Mouse (Mus musculus): ENCODE measurements around the gene Rfxap. TPM values are rescaled to one million over a fixed set of nuclear protein-coding genes. Genes with fewer than 3 reads are reported as not detected.

The Rfxap gene
- polyA plus RNA-seq, 1 experiment from 2014 or later: 49.5 TPM

DNA sequence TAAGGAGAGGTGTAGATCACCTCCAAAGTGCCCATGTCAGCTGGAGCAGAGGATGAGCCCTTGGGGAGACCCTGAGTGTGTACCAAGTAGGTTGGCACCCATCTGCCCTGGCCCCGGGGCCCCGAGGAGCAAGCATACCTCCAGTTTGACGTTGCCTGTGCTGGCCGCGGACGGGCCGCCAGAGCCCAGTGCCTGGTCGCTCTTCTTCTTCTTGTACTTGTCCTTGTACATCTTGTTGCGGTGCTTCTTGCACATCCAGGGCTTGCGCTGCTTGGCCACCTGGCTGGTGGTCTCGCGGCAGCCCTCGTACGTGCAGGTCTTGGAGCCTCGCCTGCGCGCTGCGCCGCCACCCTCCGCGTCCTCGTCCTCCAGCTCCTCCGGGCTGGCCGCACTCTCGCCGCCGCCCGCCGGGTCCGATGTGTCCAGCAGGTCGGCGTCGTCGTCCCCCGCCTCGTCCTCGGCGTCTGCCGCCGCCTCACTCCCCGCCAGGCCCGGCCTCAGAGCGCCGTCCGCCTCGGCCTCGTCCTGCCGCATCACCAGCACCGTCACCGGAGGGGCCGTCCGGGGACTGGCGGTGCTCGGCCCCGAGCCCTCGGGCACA is 430 bp downstream of the Rfxap start:
- Histone ChIP-seq H3K36me3 (ENCODE audit: control insufficient read depth, insufficient read depth, low read length) (peaks cover 9% of the 10 kb centered on the region), H3K27me3 (ENCODE audit: control insufficient read depth, insufficient read depth, low read length) (no peaks in the 10 kb centered on the region; the same call in 1 of the 2 replicates), H3K4me1 (ENCODE audit: control insufficient read depth, insufficient read depth, low read length) (peaks cover 16% of the 10 kb centered on the region), H3K27ac (ENCODE audit: low read depth, low read length) (peak overlapping the region; percentile 82), H3K9me3 (ENCODE audit: control insufficient read depth, low read length) (no peaks in the 10 kb centered on the region), H3K9ac (ENCODE audit: low read length) (peak overlapping the region; percentile 92), H3K4me3 (ENCODE audit: low read depth, low read length) (peak overlapping the region; percentile 86), H3K4me2 (peak overlapping the region; percentile 98)
- peak; percentile 84 for ATAC-seq (ENCODE audit: low FRiP score)
- no peak for DNase-seq (ENCODE audit: low spot score, missing footprints)
- WGBS: under 1% methylated on average over 56 of the region's 56 CpGs

DNA sequence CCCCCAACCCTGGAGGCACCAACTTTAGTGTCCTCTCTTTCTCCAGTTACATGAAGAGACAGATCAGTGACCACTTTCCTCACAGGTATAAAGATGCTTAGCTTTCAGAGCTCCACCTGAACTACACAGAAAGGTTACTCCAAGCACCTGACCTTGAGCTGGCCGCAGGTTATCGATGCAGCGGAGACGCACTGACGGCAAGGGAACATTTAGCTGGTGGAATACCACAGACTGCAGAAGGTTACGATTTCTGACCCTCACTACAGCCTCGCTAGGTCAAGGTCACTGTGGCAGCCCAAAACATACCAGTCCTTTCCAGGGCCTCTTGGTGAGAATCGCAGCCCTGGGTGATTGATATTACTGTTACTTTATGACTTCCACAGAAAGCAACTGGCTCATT is 3.9 kb downstream of the Rfxap start:
- H3K9me3 ChIP-seq (ENCODE audit: control insufficient read depth, low read length): no peaks in the 10 kb centered on the region
- WGBS: 96% methylated on average over 8 of the region's 8 CpGs
- H3K27ac ChIP-seq (ENCODE audit: low read depth, low read length): no peak overlapping the region
- ATAC-seq (ENCODE audit: low FRiP score): no peak
- peaks cover 16% of the 10 kb centered on the region for H3K4me1 ChIP-seq (ENCODE audit: control insufficient read depth, insufficient read depth, low read length)
- no peak overlapping the region for H3K4me3 ChIP-seq (ENCODE audit: low read depth, low read length)
- no peak overlapping the region for H3K9ac ChIP-seq (ENCODE audit: low read length)
- no peak for DNase-seq (ENCODE audit: low spot score, missing footprints)
- no peaks in the 10 kb centered on the region for H3K27me3 ChIP-seq (ENCODE audit: control insufficient read depth, insufficient read depth, low read length)
- H3K4me2 ChIP-seq: no peak overlapping the region
- H3K36me3 ChIP-seq (ENCODE audit: control insufficient read depth, insufficient read depth, low read length): peaks cover 9% of the 10 kb centered on the region

DNA sequence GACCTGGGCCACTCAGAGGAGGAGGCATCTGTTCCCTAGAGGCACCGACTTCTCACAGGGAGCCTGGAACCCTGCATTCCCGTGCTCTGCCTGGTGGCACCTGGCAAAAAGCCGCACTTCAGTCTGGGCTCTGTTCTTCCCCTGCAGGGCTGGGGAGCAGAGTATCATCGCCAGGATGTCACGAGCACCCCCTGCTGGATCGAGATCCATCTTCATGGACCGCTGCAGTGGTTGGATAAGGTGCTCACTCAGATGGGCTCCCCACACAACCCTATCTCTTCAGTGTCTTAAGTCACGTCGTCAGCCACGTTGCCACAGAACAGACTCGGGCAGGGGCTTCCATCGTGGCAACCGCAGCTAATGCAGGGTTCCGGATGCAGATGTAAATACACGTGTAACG is 10.4 kb downstream of the Rfxap start:
- no peak overlapping the region for H3K9ac ChIP-seq (ENCODE audit: low read length)
- H3K27me3 ChIP-seq (ENCODE audit: control insufficient read depth, insufficient read depth, low read length): no peaks in the 10 kb centered on the region
- ATAC-seq (ENCODE audit: low FRiP score) (peak; percentile 55; the same call in 1 of the 2 replicates), DNase-seq (ENCODE audit: low spot score, missing footprints) (no peak)
- H3K4me3 ChIP-seq (ENCODE audit: low read depth, low read length): no peak overlapping the region
- H3K36me3 ChIP-seq (ENCODE audit: control insufficient read depth, insufficient read depth, low read length): no peaks in the 10 kb centered on the region
- H3K9me3 ChIP-seq (ENCODE audit: control insufficient read depth, low read length): peaks cover 5% of the 10 kb centered on the region; the same call in 1 of the 2 replicates
- H3K27ac ChIP-seq (ENCODE audit: low read depth, low read length): no peak overlapping the region
- 35% methylated on average over 16 of the region's 16 CpGs for WGBS
- no peak overlapping the region for H3K4me2 ChIP-seq
- no peaks in the 10 kb centered on the region for H3K4me1 ChIP-seq (ENCODE audit: control insufficient read depth, insufficient read depth, low read length)

DNA sequence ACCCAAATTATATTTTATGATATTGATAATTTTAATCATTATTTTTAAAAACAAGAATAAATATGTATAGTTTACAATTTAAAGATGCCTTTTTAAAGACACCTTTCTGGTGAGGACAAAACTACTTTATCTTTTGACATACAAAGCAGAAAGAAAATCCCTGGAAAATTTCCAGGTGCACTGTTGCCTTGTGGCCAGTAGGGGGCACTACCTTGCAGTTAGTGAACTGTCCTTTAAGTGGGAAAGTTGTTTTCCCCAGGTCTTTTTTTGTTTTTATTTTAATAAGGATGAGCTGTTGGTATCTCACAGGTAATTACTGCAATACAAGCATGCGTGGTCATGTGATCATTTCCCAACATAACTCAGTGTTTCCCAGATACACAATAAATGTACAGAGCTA is 11.8 kb downstream of the Rfxap start:
- Histone ChIP-seq H3K27me3 (ENCODE audit: control insufficient read depth, insufficient read depth, low read length) (no peaks in the 10 kb centered on the region), H3K36me3 (ENCODE audit: control insufficient read depth, insufficient read depth, low read length) (no peaks in the 10 kb centered on the region), H3K9me3 (ENCODE audit: control insufficient read depth, low read length) (peaks cover 5% of the 10 kb centered on the region; the same call in 1 of the 2 replicates), H3K9ac (ENCODE audit: low read length) (no peak overlapping the region), H3K4me1 (ENCODE audit: control insufficient read depth, insufficient read depth, low read length) (no peaks in the 10 kb centered on the region), H3K4me3 (ENCODE audit: low read depth, low read length) (no peak overlapping the region), H3K27ac (ENCODE audit: low read depth, low read length) (no peak overlapping the region), H3K4me2 (no peak overlapping the region)
- ATAC-seq (ENCODE audit: low FRiP score) (no peak), DNase-seq (ENCODE audit: low spot score, missing footprints) (no peak)
- 93% methylated on average over 1 of the region's 1 CpGs for WGBS

DNA sequence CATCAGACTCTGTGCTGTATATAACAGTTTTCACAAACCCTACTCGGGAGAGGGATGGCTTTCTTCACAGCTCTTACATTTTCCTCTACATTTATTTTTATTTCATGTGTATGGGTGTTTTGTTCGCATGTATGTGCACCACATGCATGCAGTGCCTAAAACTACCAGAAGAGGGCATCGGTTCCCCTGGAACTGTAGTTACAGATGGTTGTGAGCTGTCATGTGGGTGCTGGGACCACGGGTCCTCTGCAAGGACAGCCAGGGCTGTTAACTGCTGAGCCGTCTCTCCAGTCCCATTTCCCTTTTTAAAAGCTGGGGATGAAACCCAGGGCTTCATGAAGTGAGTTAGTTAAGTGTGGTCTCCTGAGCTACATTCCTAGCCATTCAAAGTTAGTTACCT is 12.2 kb downstream of the Rfxap start:
- 91% methylated on average over 5 of the region's 5 CpGs for WGBS
- Histone ChIP-seq H3K4me1 (ENCODE audit: control insufficient read depth, insufficient read depth, low read length) (no peaks in the 10 kb centered on the region), H3K4me3 (ENCODE audit: low read depth, low read length) (no peak overlapping the region), H3K9ac (ENCODE audit: low read length) (no peak overlapping the region), H3K4me2 (no peak overlapping the region), H3K36me3 (ENCODE audit: control insufficient read depth, insufficient read depth, low read length) (no peaks in the 10 kb centered on the region), H3K27ac (ENCODE audit: low read depth, low read length) (no peak overlapping the region), H3K27me3 (ENCODE audit: control insufficient read depth, insufficient read depth, low read length) (no peaks in the 10 kb centered on the region), H3K9me3 (ENCODE audit: control insufficient read depth, low read length) (peaks cover 5% of the 10 kb centered on the region; the same call in 1 of the 2 replicates)
- ATAC-seq (ENCODE audit: low FRiP score) (no peak), DNase-seq (ENCODE audit: low spot score, missing footprints) (no peak)

DNA sequence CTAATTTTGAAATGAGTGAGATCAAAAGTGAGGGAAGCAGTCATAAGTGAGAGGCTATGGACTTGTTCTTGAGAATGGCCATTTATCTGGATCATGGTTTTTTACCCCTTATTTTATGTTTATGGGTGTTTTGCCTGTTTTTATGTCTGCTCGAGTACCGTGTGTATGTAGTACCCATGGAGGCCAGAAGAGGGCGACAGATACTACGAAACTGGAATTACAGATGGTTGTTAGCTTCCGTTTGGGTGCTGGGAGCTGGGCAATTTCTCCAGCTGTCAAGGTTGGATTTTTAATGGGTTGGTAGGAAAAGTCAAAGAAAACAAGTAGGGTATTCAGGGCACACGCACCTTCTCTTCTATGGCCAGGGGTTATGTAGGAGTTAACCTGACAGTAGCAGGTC is 13.8 kb downstream of the Rfxap start:
- Histone ChIP-seq H3K36me3 (ENCODE audit: control insufficient read depth, insufficient read depth, low read length) (no peaks in the 10 kb centered on the region), H3K27ac (ENCODE audit: low read depth, low read length) (no peak overlapping the region), H3K27me3 (ENCODE audit: control insufficient read depth, insufficient read depth, low read length) (no peaks in the 10 kb centered on the region), H3K4me3 (ENCODE audit: low read depth, low read length) (no peak overlapping the region), H3K9ac (ENCODE audit: low read length) (no peak overlapping the region), H3K4me2 (no peak overlapping the region), H3K4me1 (ENCODE audit: control insufficient read depth, insufficient read depth, low read length) (no peaks in the 10 kb centered on the region), H3K9me3 (ENCODE audit: control insufficient read depth, low read length) (peaks cover 5% of the 10 kb centered on the region; the same call in 1 of the 2 replicates)
- ATAC-seq (ENCODE audit: low FRiP score) (no peak), DNase-seq (ENCODE audit: low spot score, missing footprints) (no peak)
- 83% methylated on average over 6 of the region's 6 CpGs for WGBS

DNA sequence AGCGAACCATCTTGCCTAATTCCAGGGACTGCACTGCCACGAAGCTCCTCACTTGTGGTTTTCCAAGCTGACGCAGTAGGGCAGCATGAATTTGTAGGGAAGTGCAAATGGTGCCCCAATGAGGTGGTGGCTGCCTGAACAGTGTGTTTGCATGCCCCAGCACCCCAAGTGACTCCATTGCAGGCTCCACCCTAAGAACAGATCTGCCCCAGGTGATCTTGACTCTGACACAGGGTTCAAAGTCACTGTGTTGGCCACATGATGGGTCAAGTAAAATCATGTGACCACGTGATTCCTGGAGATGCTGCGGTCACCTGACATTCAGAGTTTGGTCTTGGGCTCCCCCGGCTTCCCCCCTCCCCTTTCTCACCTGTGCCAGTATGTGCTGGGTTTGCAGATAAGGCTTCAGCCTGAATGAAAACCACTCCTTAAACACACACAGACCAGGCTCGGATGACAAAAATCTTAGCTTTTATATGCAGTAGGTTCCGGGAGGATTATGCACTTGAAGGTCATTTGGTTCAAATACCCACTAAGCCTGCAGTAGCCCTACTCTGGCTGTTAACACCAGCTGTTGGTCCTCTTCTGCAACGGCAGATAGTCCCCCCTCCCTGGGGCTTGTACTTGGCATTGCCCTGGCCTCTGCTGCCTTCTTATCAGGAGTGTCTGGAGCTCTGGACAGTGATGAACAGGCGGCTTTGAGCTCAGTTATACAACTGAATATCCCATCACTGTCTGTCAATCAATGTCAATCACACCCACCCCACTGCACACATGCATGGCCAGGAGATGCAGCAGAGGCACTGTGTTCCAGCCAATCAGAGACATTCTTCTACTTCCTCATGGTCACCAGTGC is 15.5 kb downstream of the Rfxap start:
- DNase-seq (ENCODE audit: low spot score, missing footprints) (no peak), ATAC-seq (ENCODE audit: low FRiP score) (0 out of 2 replicates have a peak, but pooled peaks have one; percentile 14)
- H3K4me1 ChIP-seq (ENCODE audit: control insufficient read depth, insufficient read depth, low read length): no peaks in the 10 kb centered on the region
- no peak overlapping the region for H3K4me3 ChIP-seq (ENCODE audit: low read depth, low read length)
- H3K27ac ChIP-seq (ENCODE audit: low read depth, low read length): no peak overlapping the region
- no peak overlapping the region for H3K4me2 ChIP-seq
- H3K27me3 ChIP-seq (ENCODE audit: control insufficient read depth, insufficient read depth, low read length): no peaks in the 10 kb centered on the region
- no peak overlapping the region for H3K9ac ChIP-seq (ENCODE audit: low read length)
- H3K9me3 ChIP-seq (ENCODE audit: control insufficient read depth, low read length): peaks cover 5% of the 10 kb centered on the region; the same call in 1 of the 2 replicates
- WGBS: 79% methylated on average over 10 of the region's 10 CpGs
- no peaks in the 10 kb centered on the region for H3K36me3 ChIP-seq (ENCODE audit: control insufficient read depth, insufficient read depth, low read length)

DNA sequence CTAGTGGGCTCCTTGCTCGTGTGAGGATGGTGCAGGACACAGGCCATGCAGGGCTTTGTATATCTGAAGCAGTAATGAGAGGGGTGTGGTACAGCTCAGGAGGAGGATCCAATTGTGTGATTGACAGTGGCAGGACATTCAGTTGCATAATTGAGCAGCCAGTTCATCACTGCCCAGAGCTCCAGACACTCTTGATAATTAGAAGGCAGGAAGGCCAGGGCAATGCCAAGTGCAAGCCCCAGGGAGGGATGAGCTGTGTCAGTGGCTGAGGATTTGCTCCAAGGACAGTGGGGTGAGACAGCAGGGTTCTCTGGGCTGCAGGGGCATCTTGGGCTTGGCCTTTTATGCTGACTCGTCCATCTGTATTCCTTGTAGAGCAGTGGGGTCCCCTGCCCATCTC is 17.0 kb downstream of the Rfxap start:
- no peaks in the 10 kb centered on the region for H3K4me1 ChIP-seq (ENCODE audit: control insufficient read depth, insufficient read depth, low read length)
- H3K4me3 ChIP-seq (ENCODE audit: low read depth, low read length): no peak overlapping the region
- H3K27ac ChIP-seq (ENCODE audit: low read depth, low read length): no peak overlapping the region
- H3K27me3 ChIP-seq (ENCODE audit: control insufficient read depth, insufficient read depth, low read length): no peaks in the 10 kb centered on the region
- H3K36me3 ChIP-seq (ENCODE audit: control insufficient read depth, insufficient read depth, low read length): no peaks in the 10 kb centered on the region
- peaks cover 5% of the 10 kb centered on the region; the same call in 1 of the 2 replicates for H3K9me3 ChIP-seq (ENCODE audit: control insufficient read depth, low read length)
- ATAC-seq (ENCODE audit: low FRiP score) (no peak), DNase-seq (ENCODE audit: low spot score, missing footprints) (no peak)
- no peak overlapping the region for H3K9ac ChIP-seq (ENCODE audit: low read length)
- WGBS: 64% methylated on average over 2 of the region's 2 CpGs
- no peak overlapping the region for H3K4me2 ChIP-seq

DNA sequence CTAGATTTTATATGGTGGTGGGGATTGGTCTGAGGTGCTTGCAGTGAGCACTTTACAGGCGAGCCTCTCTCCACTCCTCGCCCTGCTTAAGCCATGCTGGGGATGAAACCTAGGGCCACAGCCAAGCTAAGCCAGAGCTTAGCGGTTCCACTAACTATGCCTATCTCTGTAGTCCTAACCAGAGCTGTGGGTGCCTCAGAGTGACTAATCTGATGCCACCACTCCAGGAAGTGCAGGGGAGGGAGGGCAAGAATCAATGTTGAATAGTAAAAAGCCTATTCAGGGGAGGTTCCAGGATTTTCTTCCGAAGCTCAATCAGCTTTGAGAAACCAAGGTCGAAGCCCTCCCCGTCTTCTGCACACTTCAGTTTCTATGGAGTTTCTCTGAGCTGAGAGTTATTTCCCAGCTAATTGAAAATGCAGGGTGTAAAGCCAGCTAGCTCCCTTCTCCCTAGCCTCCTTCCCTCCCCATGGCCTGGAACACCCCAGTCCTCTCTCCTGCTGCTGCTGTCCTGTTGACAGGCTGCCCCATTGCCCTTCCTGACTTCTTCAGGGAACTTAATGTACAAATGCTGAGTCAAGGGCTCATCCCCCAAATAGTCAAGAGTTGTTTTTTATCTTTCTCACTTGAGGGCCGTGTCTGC is 31.5 kb downstream of the Rfxap start:
- H3K9me3 ChIP-seq (ENCODE audit: control insufficient read depth, low read length): no peaks in the 10 kb centered on the region
- DNase-seq (ENCODE audit: low spot score, missing footprints) (no peak), ATAC-seq (ENCODE audit: low FRiP score) (no peak)
- no peaks in the 10 kb centered on the region for H3K4me1 ChIP-seq (ENCODE audit: control insufficient read depth, insufficient read depth, low read length)
- H3K27me3 ChIP-seq (ENCODE audit: control insufficient read depth, insufficient read depth, low read length): no peaks in the 10 kb centered on the region
- H3K9ac ChIP-seq (ENCODE audit: low read length): no peak overlapping the region
- H3K27ac ChIP-seq (ENCODE audit: low read depth, low read length): no peak overlapping the region
- 59% methylated on average over 7 of the region's 7 CpGs for WGBS
- H3K4me2 ChIP-seq: no peak overlapping the region
- H3K4me3 ChIP-seq (ENCODE audit: low read depth, low read length): no peak overlapping the region
- H3K36me3 ChIP-seq (ENCODE audit: control insufficient read depth, insufficient read depth, low read length): no peaks in the 10 kb centered on the region

Data from midbrain, embryonic 11.5 days (tissue).